Mouse (Mus musculus): ENCODE results near the gene Irf9. TPM values are rescaled to one million over a fixed set of nuclear protein-coding genes. Genes with fewer than 3 reads are reported as not detected.

Irf9 gene
- polyA plus RNA-seq, 1 experiment = 101 TPM

DNA sequence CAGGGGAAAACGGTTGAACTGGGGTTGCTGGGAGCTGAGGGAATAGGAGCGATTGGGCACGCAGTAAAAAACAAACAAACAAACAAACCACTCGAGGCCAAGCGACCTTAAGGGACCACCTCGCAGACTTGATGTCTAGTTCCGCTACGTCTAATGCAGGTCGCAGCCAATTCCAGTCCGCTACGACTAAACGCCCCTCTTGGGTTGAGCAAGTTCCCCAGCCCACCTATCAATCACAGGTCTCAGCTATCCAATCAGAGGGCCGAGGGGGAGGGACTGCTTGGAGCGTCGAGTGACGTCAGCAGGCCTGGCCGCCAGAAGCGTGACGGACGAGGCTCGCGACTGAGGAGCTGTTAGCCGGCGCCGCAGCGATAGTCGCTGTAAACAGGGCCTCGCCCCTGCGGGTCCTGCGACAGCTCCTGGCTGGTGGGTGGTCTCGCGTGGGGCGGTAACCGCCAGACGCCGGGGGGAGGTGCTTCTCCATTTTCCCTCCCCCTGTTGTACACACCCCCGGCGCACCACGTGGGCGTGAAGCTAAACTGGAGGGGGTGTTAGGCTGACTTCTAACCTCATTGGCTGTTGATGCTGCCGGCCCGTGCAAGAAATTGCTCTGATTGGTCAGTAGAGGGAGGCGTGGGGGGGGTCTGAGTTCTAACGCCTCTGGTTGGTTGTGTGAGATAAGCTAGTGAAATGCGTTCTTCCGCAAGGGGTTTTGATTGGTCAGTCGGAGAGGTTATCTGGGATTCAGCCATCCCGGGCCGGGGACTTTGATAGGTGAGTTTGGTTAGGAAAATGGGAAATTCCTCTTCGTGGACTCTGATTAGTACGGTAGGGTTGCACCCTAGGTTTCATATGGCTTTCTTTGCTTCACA, 42.9 kb upstream of the Irf9 start, which contains the start of gene A730061H03Rik:
A730061H03Rik (minus strand) TSS at position 205 of the 872 bp plus-strand sequence.
- DNase-seq (ENCODE audit: low read depth in 1 of 2, low spot score in 2 of 2) = peak; percentile 96 to 99
- TF ChIP-seq CTCF (IDR thresholded peaks at IDR 0.05; ENCODE audit: extremely low read depth, insufficient read depth, insufficient read length, insufficient replicate concordance) (no peak), POLR2A (IDR thresholded peaks at IDR 0.05; ENCODE audit: low read depth, low read length) (peak; percentile 88)
- H3K36me3 ChIP-seq (ENCODE audit: control insufficient read depth, insufficient read depth, low read length) = peaks cover 10% of the 10 kb centered on the region
- WGBS = 1% methylated on average over 51 of the region's 51 CpGs
- H3K4me3 ChIP-seq (ENCODE audit: extremely low read depth, insufficient read depth, insufficient read length) = peak within 1 kb of the TSS; percentile 91
- no peaks in the 10 kb centered on the region for H3K27me3 ChIP-seq (ENCODE audit: control insufficient read depth, insufficient read depth, low read length)
- peaks cover 7% of the 10 kb centered on the region; the same call in 1 of the 2 replicates for H3K4me1 ChIP-seq (ENCODE audit: control insufficient read depth, insufficient read depth, insufficient read length)
- peak within 1 kb of the TSS; percentile 100 for H3K27ac ChIP-seq (ENCODE audit: insufficient read depth, low read length)

DNA sequence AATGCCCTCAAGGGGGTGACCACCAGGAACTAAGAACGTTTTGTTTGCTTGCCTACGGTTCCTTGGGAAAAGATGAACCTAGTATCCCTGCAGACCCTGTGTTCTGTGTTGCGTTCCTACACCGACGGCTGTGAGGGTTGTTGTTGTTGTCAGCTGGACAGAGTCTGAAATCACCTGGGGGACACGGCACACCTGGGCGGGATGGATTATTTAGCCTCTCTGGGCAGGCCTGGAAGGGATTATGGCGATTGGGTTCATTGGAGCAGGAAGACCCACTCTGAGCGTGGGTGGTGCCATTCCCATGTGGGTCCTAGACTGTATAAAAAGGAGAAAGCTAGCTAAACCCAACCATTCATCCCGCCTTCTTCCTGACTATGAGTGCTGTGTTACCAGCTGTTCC, 41.5 kb upstream of the Irf9 start:
- Histone ChIP-seq H3K27ac (ENCODE audit: insufficient read depth, low read length) (no peak overlapping the region), H3K36me3 (ENCODE audit: control insufficient read depth, insufficient read depth, low read length) (peaks cover 21% of the 10 kb centered on the region), H3K27me3 (ENCODE audit: control insufficient read depth, insufficient read depth, low read length) (no peaks in the 10 kb centered on the region), H3K4me3 (ENCODE audit: extremely low read depth, insufficient read depth, insufficient read length) (no peak overlapping the region), H3K4me1 (ENCODE audit: control insufficient read depth, insufficient read depth, insufficient read length) (peaks cover 7% of the 10 kb centered on the region; the same call in 1 of the 2 replicates)
- no peak for DNase-seq (ENCODE audit: low read depth in 1 of 2, low spot score in 2 of 2)
- WGBS = 91% methylated on average over 10 of the region's 10 CpGs
- TF ChIP-seq CTCF (IDR thresholded peaks at IDR 0.05; ENCODE audit: extremely low read depth, insufficient read depth, insufficient read length, insufficient replicate concordance) (no peak), POLR2A (IDR thresholded peaks at IDR 0.05; ENCODE audit: low read depth, low read length) (no peak)

DNA sequence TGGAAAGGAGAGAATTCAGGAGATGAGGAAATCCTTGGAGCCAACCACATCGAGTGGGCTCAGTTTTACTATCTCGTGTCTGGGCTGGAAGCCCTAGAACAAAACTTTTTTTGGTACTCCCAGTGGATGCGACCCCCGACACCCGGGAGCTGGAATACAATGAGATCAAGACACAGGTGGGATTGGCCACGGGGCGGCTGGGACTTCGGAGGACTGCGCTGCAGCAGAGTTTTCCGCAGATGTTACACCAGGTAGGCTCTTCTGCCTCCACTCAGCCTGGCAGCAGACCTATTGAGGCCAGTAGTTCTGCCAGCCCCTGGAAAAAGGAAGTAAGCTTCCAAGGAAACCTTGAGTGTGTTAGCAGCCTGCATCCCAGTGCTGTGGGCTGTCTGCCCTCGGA, 40.1 kb upstream of the Irf9 start:
- peaks cover 29% of the 10 kb centered on the region for H3K36me3 ChIP-seq (ENCODE audit: control insufficient read depth, insufficient read depth, low read length)

DNA sequence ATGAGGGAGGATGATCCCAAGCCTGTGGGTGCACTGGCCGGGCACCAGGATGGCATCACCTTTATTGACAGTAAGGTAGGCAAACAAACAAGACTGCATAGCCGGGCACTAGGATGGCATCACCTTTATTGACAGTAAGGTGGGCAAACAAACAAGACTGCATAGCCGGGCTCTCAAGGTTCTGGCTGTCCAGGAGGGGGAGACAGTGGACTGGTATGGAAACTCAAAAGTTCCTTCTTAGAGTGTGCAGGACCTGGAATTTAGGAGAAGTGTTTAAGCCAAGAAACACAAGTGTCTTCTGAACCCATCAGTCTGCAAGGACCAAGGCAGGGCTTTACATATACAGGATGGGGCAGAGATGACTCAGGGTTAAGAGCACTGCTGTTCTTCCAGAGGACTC, 37.6 kb upstream of the Irf9 start:
- H3K27ac ChIP-seq (ENCODE audit: insufficient read depth, low read length) = no peak overlapping the region
- H3K4me1 ChIP-seq (ENCODE audit: control insufficient read depth, insufficient read depth, insufficient read length) = peaks cover 5% of the 10 kb centered on the region; the same call in 1 of the 2 replicates
- WGBS = 87% methylated on average over 3 of the region's 3 CpGs
- TF ChIP-seq CTCF (IDR thresholded peaks at IDR 0.05; ENCODE audit: extremely low read depth, insufficient read depth, insufficient read length, insufficient replicate concordance) (no peak), POLR2A (IDR thresholded peaks at IDR 0.05; ENCODE audit: low read depth, low read length) (no peak)
- H3K36me3 ChIP-seq (ENCODE audit: control insufficient read depth, insufficient read depth, low read length) = peaks cover 42% of the 10 kb centered on the region
- no peak for DNase-seq (ENCODE audit: low read depth in 1 of 2, low spot score in 2 of 2)
- no peaks in the 10 kb centered on the region for H3K27me3 ChIP-seq (ENCODE audit: control insufficient read depth, insufficient read depth, low read length)
- no peak overlapping the region for H3K4me3 ChIP-seq (ENCODE audit: extremely low read depth, insufficient read depth, insufficient read length)

More for the DNA sequence above, 40.1 kb upstream of the Irf9 start:
- 92% methylated on average over 11 of the region's 11 CpGs for WGBS
- Histone ChIP-seq H3K27ac (ENCODE audit: insufficient read depth, low read length) (no peak overlapping the region), H3K27me3 (ENCODE audit: control insufficient read depth, insufficient read depth, low read length) (no peaks in the 10 kb centered on the region), H3K4me1 (ENCODE audit: control insufficient read depth, insufficient read depth, insufficient read length) (peaks cover 5% of the 10 kb centered on the region; the same call in 1 of the 2 replicates), H3K4me3 (ENCODE audit: extremely low read depth, insufficient read depth, insufficient read length) (no peak overlapping the region)
- no peak for TF ChIP-seq CTCF (IDR thresholded peaks at IDR 0.05; ENCODE audit: extremely low read depth, insufficient read depth, insufficient read length, insufficient replicate concordance)
- no peak for TF ChIP-seq POLR2A (IDR thresholded peaks at IDR 0.05; ENCODE audit: low read depth, low read length)
- DNase-seq (ENCODE audit: low read depth in 1 of 2, low spot score in 2 of 2) = no peak

DNA sequence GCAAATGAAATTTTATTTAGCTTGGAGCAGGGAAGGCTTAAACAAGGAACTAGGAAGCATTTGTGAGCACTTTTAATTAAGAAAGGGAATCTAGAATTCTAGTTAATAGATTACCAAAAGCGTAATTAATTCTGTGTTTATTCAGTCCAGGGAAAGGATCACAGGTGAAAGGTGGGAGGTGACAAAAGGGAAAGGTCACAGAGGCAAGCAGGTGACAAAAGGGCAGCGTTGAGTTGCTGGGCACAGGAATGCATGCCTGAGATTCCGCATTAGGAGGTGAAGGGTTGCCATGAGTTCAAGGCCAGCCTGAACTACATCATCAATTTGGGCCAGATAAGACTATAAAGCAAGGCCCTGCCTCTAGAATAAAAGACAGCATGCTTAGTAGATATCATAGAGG, 35.9 kb upstream of the Irf9 start:
- Histone ChIP-seq H3K36me3 (ENCODE audit: control insufficient read depth, insufficient read depth, low read length) (peaks cover 42% of the 10 kb centered on the region), H3K4me1 (ENCODE audit: control insufficient read depth, insufficient read depth, insufficient read length) (no peaks in the 10 kb centered on the region), H3K4me3 (ENCODE audit: extremely low read depth, insufficient read depth, insufficient read length) (no peak overlapping the region), H3K27me3 (ENCODE audit: control insufficient read depth, insufficient read depth, low read length) (no peaks in the 10 kb centered on the region), H3K27ac (ENCODE audit: insufficient read depth, low read length) (no peak overlapping the region)
- whole genome bisulfite sequencing = 94% methylated on average over 3 of the region's 3 CpGs
- TF ChIP-seq CTCF (IDR thresholded peaks at IDR 0.05; ENCODE audit: extremely low read depth, insufficient read depth, insufficient read length, insufficient replicate concordance) (no peak), POLR2A (IDR thresholded peaks at IDR 0.05; ENCODE audit: low read depth, low read length) (no peak)
- no peak for DNase-seq (ENCODE audit: low read depth in 1 of 2, low spot score in 2 of 2)

DNA sequence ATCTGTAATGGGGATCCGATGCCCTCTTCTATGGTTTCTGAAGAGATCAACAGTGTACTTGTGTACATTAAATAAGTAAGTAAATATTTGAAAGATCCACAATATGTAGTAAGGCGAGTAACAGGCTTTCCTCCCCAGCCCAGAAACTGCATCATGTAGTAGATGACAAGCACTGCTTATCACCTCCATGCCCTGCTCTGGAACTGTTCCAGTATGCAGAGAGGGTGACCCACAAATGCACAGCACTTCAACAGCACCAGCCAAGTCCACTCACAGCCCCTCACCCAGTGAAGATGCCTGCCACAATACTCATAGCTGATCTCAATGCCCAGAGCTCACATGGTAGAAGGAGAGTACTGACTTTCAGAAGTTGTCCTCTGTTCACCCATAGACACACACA, 32.8 kb upstream of the Irf9 start:
- Histone ChIP-seq H3K36me3 (ENCODE audit: control insufficient read depth, insufficient read depth, low read length) (peaks cover 31% of the 10 kb centered on the region), H3K27me3 (ENCODE audit: control insufficient read depth, insufficient read depth, low read length) (no peaks in the 10 kb centered on the region), H3K4me1 (ENCODE audit: control insufficient read depth, insufficient read depth, insufficient read length) (no peaks in the 10 kb centered on the region), H3K27ac (ENCODE audit: insufficient read depth, low read length) (no peak overlapping the region), H3K4me3 (ENCODE audit: extremely low read depth, insufficient read depth, insufficient read length) (no peak overlapping the region)
- 80% methylated on average over 2 of the region's 2 CpGs for WGBS
- DNase-seq (ENCODE audit: low read depth in 1 of 2, low spot score in 2 of 2) = no peak
- TF ChIP-seq POLR2A (IDR thresholded peaks at IDR 0.05; ENCODE audit: low read depth, low read length) (no peak), CTCF (IDR thresholded peaks at IDR 0.05; ENCODE audit: extremely low read depth, insufficient read depth, insufficient read length, insufficient replicate concordance) (no peak)

DNA sequence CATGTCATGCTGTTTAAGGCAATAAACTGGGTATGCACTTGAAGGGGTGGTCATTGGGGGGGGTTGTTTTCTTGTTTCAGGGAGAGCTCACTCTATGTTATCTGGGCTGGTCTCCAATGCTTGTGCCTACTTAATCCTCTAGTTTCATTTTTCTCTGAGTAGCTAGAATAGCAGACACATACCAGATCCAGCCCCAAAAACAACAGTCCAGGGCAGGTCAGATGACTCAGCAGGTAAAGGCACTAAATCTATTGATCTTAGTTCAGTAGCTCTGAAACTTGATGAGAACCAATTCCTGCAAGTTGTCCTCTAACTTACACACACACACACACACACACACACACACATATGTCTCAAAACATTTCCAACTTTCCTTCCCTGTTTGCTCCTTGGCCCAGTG, 31.6 kb upstream of the Irf9 start:
- Histone ChIP-seq H3K4me1 (ENCODE audit: control insufficient read depth, insufficient read depth, insufficient read length) (no peaks in the 10 kb centered on the region), H3K36me3 (ENCODE audit: control insufficient read depth, insufficient read depth, low read length) (peaks cover 22% of the 10 kb centered on the region), H3K27ac (ENCODE audit: insufficient read depth, low read length) (no peak overlapping the region), H3K27me3 (ENCODE audit: control insufficient read depth, insufficient read depth, low read length) (no peaks in the 10 kb centered on the region), H3K4me3 (ENCODE audit: extremely low read depth, insufficient read depth, insufficient read length) (no peak overlapping the region)
- DNase-seq (ENCODE audit: low read depth in 1 of 2, low spot score in 2 of 2) = no peak
- no peak for TF ChIP-seq POLR2A (IDR thresholded peaks at IDR 0.05; ENCODE audit: low read depth, low read length)
- no peak for TF ChIP-seq CTCF (IDR thresholded peaks at IDR 0.05; ENCODE audit: extremely low read depth, insufficient read depth, insufficient read length, insufficient replicate concordance)

All from spleen, adult 2 months (tissue).